Mouse (Mus musculus) kidney, postnatal 0 days (tissue): ENCODE data around the gene Abcg2. TPM values are rescaled to one million over a fixed set of nuclear protein-coding genes. Genes with fewer than 3 reads are reported as not detected.

ENCODE experiments used
- ATAC-seq: fragments of 200-750 bp; cut with Nextera tagmentation; replicated peaks from 2 replicates; pipeline ENCODE4 v1.8.0; 2017; ENCODE audit warnings: low read depth, moderate number of reproducible peaks, moderate TSS enrichment, moderate library complexity; ENCODE audit not compliant: low FRiP score
- DNase-seq: peaks from one replicate; pipeline ENCODE4 v3.0.0-alpha.2; 2016; ENCODE audit warnings: low spot score
- H3K27ac ChIP-seq: fragments of 300-500 bp; sonication (generic); 2 replicates; pipeline ENCODE4 v1.5.1; 2014; ENCODE audit warnings: mild to moderate bottlenecking
- H3K27me3 ChIP-seq: fragments of 300-500 bp; sonication (generic); 2 replicates; pipeline ENCODE4 v1.6.1; 2014; ENCODE audit warnings: low read length, mixed read lengths; ENCODE audit not compliant: insufficient read depth
- H3K36me3 ChIP-seq: fragments of 300-500 bp; sonication (generic); 2 replicates; pipeline ENCODE4 v1.6.1; 2014; ENCODE audit warnings: low read length, mixed read lengths; ENCODE audit not compliant: insufficient read depth
- H3K4me1 ChIP-seq: fragments of 300-500 bp; sonication (generic); replicated peaks from 2 replicates; pipeline ENCODE4 v1.6.1; 2014; ENCODE audit warnings: antibody characterized with exemption, low read length, mixed read lengths; ENCODE audit not compliant: insufficient read depth
- H3K4me2 ChIP-seq: fragments of 300-500 bp; sonication (generic); 2 replicates; pipeline ENCODE4 v1.6.1; 2014; ENCODE audit warnings: mild to moderate bottlenecking, low read length, moderate library complexity, mixed read lengths
- H3K4me3 ChIP-seq: fragments of 300-500 bp; sonication (generic); replicated peaks from 2 replicates; pipeline ENCODE4 v1.5.1; 2014; ENCODE audit warnings: low read depth, low read length
- H3K9ac ChIP-seq: fragments of 300-500 bp; sonication (generic); 2 replicates; pipeline ENCODE4 v1.6.1; 2014; ENCODE audit warnings: low read depth, low read length
- H3K9me3 ChIP-seq: fragments of 300-500 bp; sonication (generic); replicated peaks from 2 replicates; pipeline ENCODE4 v1.6.1; 2016; ENCODE audit warnings: low read length, inconsistent platforms, mixed read lengths
- CTCF ChIP-seq: IDR thresholded peaks from 2 replicates; pipeline ENCODE4 v1.5.1; 2016; ENCODE audit warnings: antibody characterized with exemption, low read depth, mild to moderate bottlenecking, moderate library complexity
- WGBS: fragments of 180-500 bp; shearing (Covaris S2); extraction: QIAGEN DNeasy Blood & Tissue Kit; methylation state at CpG from one replicate; pipeline ENCODE4 v1.1.7; 2014; 5-methylcytosine and 5-hydroxymethylcytosine counted together
- polyA plus RNA-seq: library from polyadenylated mRNA; unstranded; fragments of >200 nt; fragmentation: Nextera tagmentation; extraction: Ambion mirVana; gene quantifications from 2 replicates; pipeline ENCODE4 v1.2.1, GENCODE M21; 2015

Gene Abcg2
- polyA plus RNA-seq, 1 experiment from 2014 or later: 136 TPM

DNA sequence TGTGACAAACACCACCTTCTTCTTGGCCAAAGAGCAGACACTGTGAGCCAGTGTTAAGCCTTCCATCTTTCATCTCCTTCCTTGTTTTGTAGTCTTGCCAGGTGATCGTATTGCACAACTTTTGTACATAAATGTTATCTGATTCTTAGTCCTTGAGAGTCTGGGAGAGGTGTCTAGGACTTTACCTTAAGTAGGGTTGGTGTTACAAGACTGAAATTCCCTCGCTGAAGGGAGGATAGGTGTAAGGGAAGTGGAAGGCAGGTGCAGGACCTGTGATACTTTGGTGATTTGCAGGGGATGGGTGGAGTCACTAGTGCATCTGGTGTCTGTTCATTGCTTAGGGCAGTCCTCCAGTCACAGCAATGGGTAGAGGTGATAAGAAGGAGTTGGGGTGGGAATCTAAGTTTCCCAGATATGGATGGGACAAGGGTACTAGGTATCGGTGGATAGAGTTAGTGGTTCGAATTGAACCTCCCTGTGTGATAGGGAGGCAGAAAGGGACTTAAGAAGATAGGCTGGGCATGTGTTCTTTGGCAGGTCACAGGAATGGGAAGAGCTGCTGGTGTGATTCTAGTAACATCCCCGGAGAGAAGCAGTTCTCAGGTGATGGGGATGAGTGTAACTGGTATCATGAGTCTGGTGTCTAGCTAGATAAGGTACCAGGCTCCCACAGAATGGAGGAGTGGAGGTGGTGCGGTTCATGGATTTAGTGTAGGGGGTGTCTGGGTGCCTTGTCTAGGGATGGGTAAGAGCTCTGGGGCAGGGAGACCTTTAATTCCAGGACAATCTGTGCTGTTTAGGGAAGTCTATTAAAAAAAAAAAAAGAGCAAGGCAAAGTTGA, 25.8 kb downstream of the Abcg2 start:
- no peak overlapping the region for H3K4me3 ChIP-seq
- no peak for DNase-seq

DNA sequence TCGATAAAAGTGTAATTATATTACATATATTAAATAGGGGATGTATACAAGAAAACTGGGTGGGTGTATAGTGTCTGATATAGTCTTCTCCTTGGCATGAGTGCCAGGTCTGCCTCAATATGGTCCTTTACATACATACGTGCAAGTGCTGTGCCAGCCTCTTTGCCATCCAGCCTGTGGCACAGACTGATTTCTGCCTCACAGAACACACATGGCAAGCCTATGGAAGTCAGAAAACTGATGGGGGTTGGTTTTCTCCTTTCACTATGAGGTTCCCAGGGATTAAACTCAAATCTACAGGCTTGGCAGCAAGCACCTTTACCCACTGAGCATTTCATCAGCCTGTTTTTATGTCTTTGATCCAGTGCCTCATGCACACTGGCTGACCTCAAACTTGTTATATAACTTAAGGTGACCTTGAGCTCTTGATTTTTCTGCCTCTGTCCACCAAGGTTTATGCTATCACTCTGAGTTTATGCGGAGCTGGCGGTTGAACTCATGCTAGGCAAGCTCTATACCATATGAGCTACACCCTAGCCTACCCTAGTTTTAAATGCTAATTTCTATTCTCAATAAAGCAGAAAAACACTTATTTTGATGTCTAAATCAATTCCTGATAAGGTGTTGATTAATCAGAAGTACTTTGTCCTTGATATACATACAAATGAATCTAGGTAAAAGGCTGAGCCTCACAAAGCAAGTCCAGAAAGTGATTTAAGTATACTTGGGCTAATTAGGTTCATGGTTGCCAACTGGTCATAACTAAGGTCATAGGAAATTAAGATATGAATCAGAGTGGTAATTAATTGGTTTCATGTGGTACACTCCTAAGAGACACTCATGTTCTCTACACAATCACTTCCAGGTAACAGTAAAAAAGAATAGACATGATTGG, 26.7 kb downstream of the Abcg2 start:
- no peak overlapping the region for H3K4me3 ChIP-seq
- WGBS: 70% methylated on average over 4 of the region's 4 CpGs
- peak; percentile 75 for ATAC-seq

More for the DNA sequence above, 25.8 kb downstream of the Abcg2 start:
- Histone ChIP-seq H3K9me3 (0 out of 2 replicates have a peak, but pooled peaks cover 4% of the 10 kb centered on the region), H3K4me2 (no peak overlapping the region), H3K27me3 (no peaks in the 10 kb centered on the region), H3K9ac (no peak overlapping the region), H3K36me3 (no peaks in the 10 kb centered on the region), H3K4me1 (no peaks in the 10 kb centered on the region), H3K27ac (no peak overlapping the region)
- 78% methylated on average over 6 of the region's 6 CpGs for WGBS
- peak; percentile 43; the same call in 1 of the 2 replicates for ATAC-seq
- no peak for TF ChIP-seq CTCF

DNA sequence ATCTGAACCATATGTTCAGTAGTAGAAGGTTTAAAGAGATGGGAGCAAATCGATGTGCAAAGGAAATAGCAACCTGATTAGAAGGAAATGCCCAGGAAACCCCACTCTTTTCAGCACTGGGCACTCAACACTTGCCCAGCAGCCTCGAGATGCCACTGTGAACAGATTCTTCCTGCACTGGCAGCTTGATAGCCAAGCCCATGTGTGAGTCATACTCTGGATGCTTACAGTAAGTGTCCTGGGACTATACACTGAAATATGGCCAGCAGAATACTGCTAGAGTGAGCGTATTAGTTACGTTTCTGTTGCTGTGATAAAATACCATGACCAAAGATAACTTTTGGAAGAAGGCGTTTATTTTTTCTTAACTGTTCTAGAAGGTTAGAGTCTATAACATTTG, 39.8 kb downstream of the Abcg2 start:
- H3K4me1 ChIP-seq: no peaks in the 10 kb centered on the region
- no peak for DNase-seq
- H3K9me3 ChIP-seq: no peaks in the 10 kb centered on the region
- no peaks in the 10 kb centered on the region for H3K36me3 ChIP-seq
- no peak overlapping the region for H3K4me2 ChIP-seq
- no peak for ATAC-seq
- H3K4me3 ChIP-seq: no peak overlapping the region
- no peak overlapping the region for H3K27ac ChIP-seq
- 78% methylated on average over 5 of the region's 5 CpGs for WGBS
- TF ChIP-seq CTCF: no peak
- H3K9ac ChIP-seq: no peak overlapping the region
- no peaks in the 10 kb centered on the region for H3K27me3 ChIP-seq

More for the DNA sequence above, 26.7 kb downstream of the Abcg2 start:
- TF ChIP-seq CTCF: no peak
- Histone ChIP-seq H3K9me3 (0 out of 2 replicates have a peak, but pooled peaks cover 4% of the 10 kb centered on the region), H3K4me1 (no peaks in the 10 kb centered on the region), H3K4me2 (no peak overlapping the region), H3K27me3 (no peaks in the 10 kb centered on the region), H3K9ac (no peak overlapping the region), H3K27ac (no peak overlapping the region), H3K36me3 (no peaks in the 10 kb centered on the region)
- no peak for DNase-seq

DNA sequence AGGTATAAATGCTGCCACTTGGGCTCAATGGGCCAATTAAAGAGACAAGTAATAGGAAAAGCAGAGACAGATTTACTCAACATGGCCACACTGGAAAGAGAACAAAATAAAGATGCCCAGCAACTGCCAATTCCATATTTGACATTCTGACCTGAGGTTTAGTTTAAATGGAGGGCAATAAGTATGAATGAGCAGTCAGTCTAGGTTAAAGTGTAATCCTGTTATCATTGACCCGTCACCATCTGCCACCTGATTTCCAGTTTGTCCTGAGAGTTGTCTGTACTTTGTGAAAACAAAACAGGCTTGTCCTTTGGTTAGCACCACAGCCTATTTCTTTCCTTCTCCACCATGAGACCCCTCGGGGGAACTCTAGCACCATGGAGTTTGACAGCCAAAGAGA, 44.9 kb downstream of the Abcg2 start:
- Histone ChIP-seq H3K9me3 (no peaks in the 10 kb centered on the region), H3K27ac (no peak overlapping the region), H3K9ac (no peak overlapping the region), H3K4me1 (no peaks in the 10 kb centered on the region), H3K27me3 (no peaks in the 10 kb centered on the region), H3K4me2 (no peak overlapping the region), H3K4me3 (no peak overlapping the region), H3K36me3 (no peaks in the 10 kb centered on the region)
- ATAC-seq (no peak), DNase-seq (no peak)
- 76% methylated on average over 2 of the region's 2 CpGs for WGBS
- TF ChIP-seq CTCF: no peak

DNA sequence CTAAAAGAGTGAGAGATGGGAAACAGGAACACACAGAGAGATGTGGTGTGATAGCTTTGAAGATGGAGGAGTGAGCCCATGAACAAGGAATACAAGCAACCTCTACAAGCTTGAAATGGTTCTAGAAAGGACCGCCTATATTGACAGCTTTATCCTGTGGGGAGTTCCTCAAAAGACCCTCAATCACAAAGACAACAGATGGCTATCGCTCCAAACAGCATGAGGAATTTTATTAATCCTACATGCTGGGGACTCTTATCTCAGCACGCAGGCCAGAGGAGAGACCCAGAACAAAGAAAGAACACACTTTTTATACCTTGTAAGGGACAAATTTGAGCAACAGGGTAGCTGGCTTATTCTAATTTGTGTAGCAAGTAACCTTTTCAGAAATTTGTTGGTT, 48.1 kb downstream of the Abcg2 start:
- no peaks in the 10 kb centered on the region for H3K36me3 ChIP-seq
- no peaks in the 10 kb centered on the region for H3K4me1 ChIP-seq
- H3K4me3 ChIP-seq: no peak overlapping the region
- H3K27ac ChIP-seq: no peak overlapping the region
- no peak for TF ChIP-seq CTCF
- no peaks in the 10 kb centered on the region for H3K9me3 ChIP-seq
- H3K27me3 ChIP-seq: no peaks in the 10 kb centered on the region
- DNase-seq (no peak), ATAC-seq (no peak)
- no peak overlapping the region for H3K4me2 ChIP-seq
- 55% methylated on average over 3 of the region's 3 CpGs for WGBS
- H3K9ac ChIP-seq: no peak overlapping the region

DNA sequence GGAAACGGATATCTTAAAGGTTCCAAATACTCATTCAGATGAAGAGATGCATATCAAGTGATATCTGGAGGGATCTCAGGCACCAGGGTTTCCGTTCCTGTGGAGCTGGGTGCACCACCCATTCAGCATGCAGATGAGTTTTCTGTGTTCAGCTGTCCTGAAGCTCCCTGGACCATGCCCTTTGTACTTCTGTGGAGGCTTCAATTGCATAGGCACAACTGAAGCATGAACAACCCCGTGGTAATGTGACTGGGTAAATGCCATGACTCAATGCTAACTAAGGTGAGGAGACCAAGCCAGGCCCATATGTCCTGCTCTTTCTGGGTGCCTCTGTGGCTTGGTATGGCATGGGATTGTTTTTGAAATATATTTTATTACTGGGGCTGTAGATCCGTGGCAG, 49.4 kb downstream of the Abcg2 start:
- no peaks in the 10 kb centered on the region for H3K27me3 ChIP-seq
- no peak overlapping the region for H3K4me3 ChIP-seq
- DNase-seq (peak; percentile 54), ATAC-seq (peak; percentile 95)
- H3K4me1 ChIP-seq: no peaks in the 10 kb centered on the region
- no peaks in the 10 kb centered on the region for H3K9me3 ChIP-seq
- no peak overlapping the region for H3K27ac ChIP-seq
- no peak for TF ChIP-seq CTCF
- H3K36me3 ChIP-seq: no peaks in the 10 kb centered on the region
- 52% methylated on average over 4 of the region's 4 CpGs for WGBS
- H3K9ac ChIP-seq: no peak overlapping the region
- no peak overlapping the region for H3K4me2 ChIP-seq
